Mouse (Mus musculus): ENCODE measurements around the gene Zfp526. TPM values are rescaled to one million over a fixed set of nuclear protein-coding genes. Genes with fewer than 3 reads are reported as not detected.

Zfp526 gene
- polyA plus RNA-seq, 1 experiment = 13.9 TPM

- TF ChIP-seq POLR2A (IDR thresholded peaks at IDR 0.05; ENCODE audit: borderline replicate concordance, control insufficient read depth, low read depth, low read length) = no peak
- TF ChIP-seq CTCF (IDR thresholded peaks at IDR 0.05; ENCODE audit: control insufficient read depth, insufficient read depth, low read length) = no peak
- Histone ChIP-seq H3K4me1 (ENCODE audit: control insufficient read depth, insufficient read depth, low read length) (no peaks in the 10 kb centered on the region; the same call in 1 of the 2 replicates), H3K4me3 (replicated peaks; ENCODE audit: control insufficient read depth, low read depth, low read length) (no peak overlapping the region), H3K27ac (ENCODE audit: control insufficient read depth, insufficient read depth, low read depth, low read length, poor library complexity) (no peak overlapping the region)
- WGBS = 68% methylated on average over 10 of the region's 10 CpGs
Observed at GRCm38 (mm10) chr7:25197384-25198018, 23.7 kb upstream of the Zfp526 start.

- no peak overlapping the region for H3K4me3 ChIP-seq (replicated peaks; ENCODE audit: control insufficient read depth, low read depth, low read length)
- peaks cover 3% of the 10 kb centered on the region for H3K4me1 ChIP-seq (ENCODE audit: control insufficient read depth, insufficient read depth, low read length)
- no peak overlapping the region; the same call in 1 of the 2 replicates for H3K27ac ChIP-seq (ENCODE audit: control insufficient read depth, insufficient read depth, low read depth, low read length, poor library complexity)
- WGBS = 62% methylated on average over 20 of the region's 20 CpGs
- no peak for TF ChIP-seq CTCF (IDR thresholded peaks at IDR 0.05; ENCODE audit: control insufficient read depth, insufficient read depth, low read length)
- TF ChIP-seq POLR2A (IDR thresholded peaks at IDR 0.05; ENCODE audit: borderline replicate concordance, control insufficient read depth, low read depth, low read length) = no peak; the same call in 1 of the 2 replicates
Observed at GRCm38 (mm10) chr7:25203624-25204023, 17.6 kb upstream of the Zfp526 start.

DNA sequence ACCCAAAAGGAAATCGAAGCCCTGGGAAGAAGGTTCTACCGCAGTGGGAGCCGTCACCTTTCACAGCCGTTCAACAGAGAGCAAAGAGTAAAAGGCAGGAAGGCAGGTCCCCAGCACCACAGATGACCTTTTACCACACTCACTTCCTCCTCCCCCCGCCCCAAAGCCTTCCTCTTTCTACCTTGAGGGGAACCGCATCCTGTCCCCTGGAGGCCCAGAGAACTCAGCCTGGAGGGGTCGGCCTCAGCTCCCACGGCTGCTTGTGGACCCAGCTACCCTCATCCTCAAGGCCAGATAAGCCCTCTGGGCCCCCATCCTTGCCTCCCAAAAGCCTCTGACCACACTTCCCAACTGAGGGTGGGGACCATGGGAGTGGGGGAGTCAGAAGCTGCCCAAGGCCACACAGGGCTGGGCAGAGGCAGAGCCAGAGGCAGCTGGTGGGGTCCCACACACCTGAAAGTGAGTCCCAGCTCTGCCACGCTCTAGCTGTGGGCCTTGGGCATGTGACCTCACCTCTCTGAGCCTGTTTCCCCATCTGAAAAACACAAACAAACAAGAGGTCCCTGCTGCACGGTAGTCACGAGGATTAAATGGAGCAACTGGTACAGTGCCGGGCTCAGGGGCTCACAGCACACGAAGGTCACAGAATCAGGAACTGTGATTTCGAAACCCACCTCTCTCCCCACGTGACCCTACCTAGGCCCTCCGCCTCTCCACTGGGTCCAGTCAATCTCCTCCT lies 15.7 kb upstream of the Zfp526 start:
- peak overlapping the region; percentile 97 for H3K27ac ChIP-seq (ENCODE audit: control insufficient read depth, insufficient read depth, low read depth, low read length, poor library complexity)
- H3K4me1 ChIP-seq (ENCODE audit: control insufficient read depth, insufficient read depth, low read length) = peaks cover 8% of the 10 kb centered on the region
- TF ChIP-seq CTCF (IDR thresholded peaks at IDR 0.05; ENCODE audit: control insufficient read depth, insufficient read depth, low read length) (no peak), POLR2A (IDR thresholded peaks at IDR 0.05; ENCODE audit: borderline replicate concordance, control insufficient read depth, low read depth, low read length) (0 out of 2 replicates have a peak, but pooled peaks have one; percentile 37)
- 15% methylated on average over 16 of the region's 16 CpGs for WGBS
- peak overlapping the region; percentile 49 for H3K4me3 ChIP-seq (replicated peaks; ENCODE audit: control insufficient read depth, low read depth, low read length)

- peak overlapping the region; percentile 97 for H3K27ac ChIP-seq (ENCODE audit: control insufficient read depth, insufficient read depth, low read depth, low read length, poor library complexity)
- H3K4me3 ChIP-seq (replicated peaks; ENCODE audit: control insufficient read depth, low read depth, low read length) = peak overlapping the region; percentile 49
- H3K4me1 ChIP-seq (ENCODE audit: control insufficient read depth, insufficient read depth, low read length) = peaks cover 8% of the 10 kb centered on the region
- WGBS = 56% methylated on average over 16 of the region's 16 CpGs
- no peak for TF ChIP-seq POLR2A (IDR thresholded peaks at IDR 0.05; ENCODE audit: borderline replicate concordance, control insufficient read depth, low read depth, low read length)
- 0 out of 2 replicates have a peak, but pooled peaks have one; percentile 1 for TF ChIP-seq CTCF (IDR thresholded peaks at IDR 0.05; ENCODE audit: control insufficient read depth, insufficient read depth, low read length)
Observed at GRCm38 (mm10) chr7:25206094-25206830, 15.0 kb upstream of the Zfp526 start.

DNA sequence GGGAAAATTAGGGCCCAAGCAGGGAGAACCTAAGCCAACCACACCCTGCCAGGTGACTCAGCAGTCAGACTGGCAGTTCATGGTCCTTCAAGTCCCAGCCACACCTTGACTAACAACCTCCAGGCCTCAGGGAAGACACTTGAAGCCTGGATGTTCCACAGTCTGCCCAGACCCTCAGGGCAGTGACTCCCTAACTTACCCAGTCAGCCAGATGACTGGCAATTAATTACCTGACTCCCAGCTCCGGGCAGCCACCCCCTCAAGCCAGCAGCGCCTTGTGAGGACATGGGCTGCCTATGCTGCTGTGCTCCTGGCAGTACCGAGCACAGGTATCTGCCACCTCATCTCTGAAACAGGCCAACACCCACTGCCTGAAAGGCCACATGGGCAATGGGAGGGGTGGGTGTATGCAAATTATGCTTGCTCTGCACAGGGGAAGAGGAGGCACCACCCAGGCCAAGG lies 12.0 kb upstream of the Zfp526 start:
- peak overlapping the region; percentile 23 for H3K4me3 ChIP-seq (replicated peaks; ENCODE audit: control insufficient read depth, low read depth, low read length)
- WGBS = 64% methylated on average over 3 of the region's 3 CpGs
- H3K4me1 ChIP-seq (ENCODE audit: control insufficient read depth, insufficient read depth, low read length) = peaks cover 12% of the 10 kb centered on the region
- TF ChIP-seq POLR2A (IDR thresholded peaks at IDR 0.05; ENCODE audit: borderline replicate concordance, control insufficient read depth, low read depth, low read length) (no peak), CTCF (IDR thresholded peaks at IDR 0.05; ENCODE audit: control insufficient read depth, insufficient read depth, low read length) (no peak)
- H3K27ac ChIP-seq (ENCODE audit: control insufficient read depth, insufficient read depth, low read depth, low read length, poor library complexity) = peak overlapping the region; percentile 42

DNA sequence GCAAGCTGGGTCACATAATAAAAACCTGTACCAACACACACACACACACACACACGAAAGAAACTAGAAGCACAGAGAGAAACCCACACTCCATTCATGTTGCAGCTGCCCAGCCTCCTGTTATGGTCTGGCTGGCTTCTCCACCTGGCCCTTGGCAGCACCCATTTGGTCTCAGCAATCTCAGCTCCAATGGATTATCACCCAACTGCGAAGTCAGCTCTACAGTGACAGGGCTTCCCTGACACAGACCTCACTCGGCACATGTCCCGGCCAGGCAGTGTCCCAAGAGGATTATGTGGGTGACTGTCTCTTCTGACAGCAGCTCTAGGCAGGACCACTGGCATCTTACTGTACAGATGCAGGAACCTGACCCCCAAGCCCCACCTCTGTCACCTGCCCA lies 10.7 kb upstream of the Zfp526 start:
- TF ChIP-seq POLR2A (IDR thresholded peaks at IDR 0.05; ENCODE audit: borderline replicate concordance, control insufficient read depth, low read depth, low read length) (no peak), CTCF (IDR thresholded peaks at IDR 0.05; ENCODE audit: control insufficient read depth, insufficient read depth, low read length) (no peak)
- Histone ChIP-seq H3K4me1 (ENCODE audit: control insufficient read depth, insufficient read depth, low read length) (peaks cover 16% of the 10 kb centered on the region), H3K27ac (ENCODE audit: control insufficient read depth, insufficient read depth, low read depth, low read length, poor library complexity) (no peak overlapping the region), H3K4me3 (replicated peaks; ENCODE audit: control insufficient read depth, low read depth, low read length) (no peak overlapping the region)
- 82% methylated on average over 4 of the region's 4 CpGs for WGBS

- 3% methylated on average over 3 of the region's 3 CpGs for WGBS
- Histone ChIP-seq H3K4me1 (ENCODE audit: control insufficient read depth, insufficient read depth, low read length) (peaks cover 14% of the 10 kb centered on the region), H3K27ac (ENCODE audit: control insufficient read depth, insufficient read depth, low read depth, low read length, poor library complexity) (peak overlapping the region; percentile 76; the same call in 1 of the 2 replicates), H3K4me3 (replicated peaks; ENCODE audit: control insufficient read depth, low read depth, low read length) (no peak overlapping the region)
- TF ChIP-seq POLR2A (IDR thresholded peaks at IDR 0.05; ENCODE audit: borderline replicate concordance, control insufficient read depth, low read depth, low read length) = no peak
- no peak for TF ChIP-seq CTCF (IDR thresholded peaks at IDR 0.05; ENCODE audit: control insufficient read depth, insufficient read depth, low read length)
Observed at GRCm38 (mm10) chr7:25213099-25213498, 8.1 kb upstream of the Zfp526 start.

DNA sequence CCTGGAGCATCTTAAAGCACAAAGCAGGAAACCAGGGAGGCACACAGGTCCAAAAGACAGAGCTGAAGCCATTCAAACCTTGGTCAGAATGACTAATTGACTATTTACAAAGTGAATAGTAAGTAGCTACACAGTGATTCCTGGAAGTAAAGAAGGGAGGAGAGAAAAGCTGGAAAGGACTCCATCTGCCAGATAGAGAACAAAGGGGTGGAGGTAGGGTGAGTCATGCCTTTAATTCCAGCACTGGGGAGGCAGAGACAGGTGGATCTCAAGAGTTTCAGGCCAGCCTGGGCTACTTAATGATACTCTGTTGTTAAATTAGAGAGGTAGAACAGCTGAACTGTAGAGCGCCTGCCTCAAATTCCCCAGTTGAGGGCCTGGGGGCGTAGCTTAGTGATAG lies 7.1 kb upstream of the Zfp526 start:
- TF ChIP-seq POLR2A (IDR thresholded peaks at IDR 0.05; ENCODE audit: borderline replicate concordance, control insufficient read depth, low read depth, low read length) = no peak
- no peak for TF ChIP-seq CTCF (IDR thresholded peaks at IDR 0.05; ENCODE audit: control insufficient read depth, insufficient read depth, low read length)

More for the DNA sequence above, 7.1 kb upstream of the Zfp526 start:
- Histone ChIP-seq H3K4me1 (ENCODE audit: control insufficient read depth, insufficient read depth, low read length) (peaks cover 14% of the 10 kb centered on the region), H3K27ac (ENCODE audit: control insufficient read depth, insufficient read depth, low read depth, low read length, poor library complexity) (no peak overlapping the region), H3K4me3 (replicated peaks; ENCODE audit: control insufficient read depth, low read depth, low read length) (no peak overlapping the region)
- WGBS = 90% methylated on average over 2 of the region's 2 CpGs

Data from bone marrow, adult 2 months (tissue).